Mouse (Mus musculus): ENCODE results near the gene Pttg1ip.

Gene Pttg1ip

DNA sequence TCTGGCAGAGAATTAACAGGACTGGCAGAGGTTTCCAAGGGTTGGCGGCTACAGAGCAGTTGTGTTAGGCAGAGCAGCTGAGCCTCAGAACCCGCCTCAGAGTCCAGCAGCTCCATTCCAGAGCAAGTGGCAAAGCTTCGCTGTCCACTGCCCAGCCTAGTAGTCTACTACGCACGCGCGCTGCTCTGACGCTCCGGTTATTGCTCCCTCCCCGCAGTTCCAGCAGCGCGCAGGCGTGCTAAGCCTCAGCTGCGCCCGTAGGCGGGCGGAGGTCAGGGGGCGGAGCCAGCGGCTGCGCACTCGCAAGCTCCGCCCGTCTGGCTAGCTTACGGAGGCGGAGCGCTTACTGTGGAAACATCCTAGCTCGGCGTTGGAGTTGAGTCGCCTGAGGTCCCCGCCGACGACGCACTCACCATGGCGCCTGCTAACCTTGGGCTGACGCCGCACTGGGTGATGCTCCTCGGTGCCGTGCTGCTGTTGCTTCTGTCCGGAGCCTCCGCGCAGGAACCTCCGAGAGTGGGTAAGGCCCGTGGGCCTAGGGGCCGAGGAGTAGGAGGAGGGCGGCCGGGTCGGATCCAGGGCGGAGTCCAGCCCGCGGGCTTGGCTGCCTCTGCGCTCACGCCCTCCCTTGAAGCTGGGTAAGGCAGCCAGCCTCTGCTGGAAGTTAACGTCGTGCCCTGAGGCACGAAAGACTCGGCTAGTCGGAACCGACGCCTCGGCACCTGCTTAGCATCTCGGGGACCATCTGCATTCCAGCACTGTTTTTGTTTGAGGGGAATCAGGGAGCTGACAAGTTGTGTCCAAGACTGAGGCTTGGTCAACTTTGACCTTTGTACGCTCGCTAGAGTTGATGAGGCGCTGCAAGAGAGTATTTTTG, at the start of gene Pttg1ip:
Pttg1ip (plus strand) TSS at position 313 of the 877 bp plus-strand sequence.
- DNase-seq = peak; percentile 96

DNA sequence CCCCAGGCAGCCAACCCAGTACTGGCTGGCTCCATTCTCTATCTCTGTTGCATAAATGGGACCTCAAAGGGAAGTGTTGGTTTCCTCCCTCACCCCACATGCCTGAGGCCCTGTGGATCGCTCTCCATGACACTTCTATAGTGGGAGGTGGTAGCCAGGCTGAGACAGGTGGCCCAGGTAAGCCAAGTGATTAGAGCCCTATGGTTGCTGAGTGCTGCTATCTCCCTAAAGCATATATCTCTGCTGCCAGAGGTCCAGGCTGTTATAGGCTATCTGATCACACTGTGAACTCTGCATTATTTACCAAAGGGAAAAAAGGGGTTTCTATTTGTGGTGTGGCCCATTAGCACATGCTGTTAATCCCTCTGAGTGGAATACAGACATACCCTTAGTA, 49.5 kb upstream of the Pttg1ip start:
- no peak for DNase-seq

DNA sequence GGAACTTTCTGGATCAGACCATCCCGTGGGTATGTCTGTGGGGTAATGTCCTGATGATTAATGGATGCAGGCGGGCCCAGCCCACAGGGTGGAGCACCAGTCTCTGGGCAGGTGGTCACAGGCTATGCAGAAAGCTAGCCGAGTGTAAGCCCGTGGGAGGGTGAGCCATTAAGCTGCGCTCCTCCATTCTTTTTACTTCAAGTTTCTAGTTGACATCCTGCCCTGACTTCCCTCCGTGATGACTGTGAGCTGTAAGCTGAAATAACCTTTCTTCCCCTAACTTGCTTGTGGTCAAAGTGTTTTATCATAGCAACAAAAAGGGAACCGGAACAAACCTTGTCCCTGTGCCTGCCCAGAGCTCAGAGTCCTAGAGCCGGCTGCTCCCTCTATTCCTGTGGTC, 44.8 kb upstream of the Pttg1ip start:
- DNase-seq = no peak

DNA sequence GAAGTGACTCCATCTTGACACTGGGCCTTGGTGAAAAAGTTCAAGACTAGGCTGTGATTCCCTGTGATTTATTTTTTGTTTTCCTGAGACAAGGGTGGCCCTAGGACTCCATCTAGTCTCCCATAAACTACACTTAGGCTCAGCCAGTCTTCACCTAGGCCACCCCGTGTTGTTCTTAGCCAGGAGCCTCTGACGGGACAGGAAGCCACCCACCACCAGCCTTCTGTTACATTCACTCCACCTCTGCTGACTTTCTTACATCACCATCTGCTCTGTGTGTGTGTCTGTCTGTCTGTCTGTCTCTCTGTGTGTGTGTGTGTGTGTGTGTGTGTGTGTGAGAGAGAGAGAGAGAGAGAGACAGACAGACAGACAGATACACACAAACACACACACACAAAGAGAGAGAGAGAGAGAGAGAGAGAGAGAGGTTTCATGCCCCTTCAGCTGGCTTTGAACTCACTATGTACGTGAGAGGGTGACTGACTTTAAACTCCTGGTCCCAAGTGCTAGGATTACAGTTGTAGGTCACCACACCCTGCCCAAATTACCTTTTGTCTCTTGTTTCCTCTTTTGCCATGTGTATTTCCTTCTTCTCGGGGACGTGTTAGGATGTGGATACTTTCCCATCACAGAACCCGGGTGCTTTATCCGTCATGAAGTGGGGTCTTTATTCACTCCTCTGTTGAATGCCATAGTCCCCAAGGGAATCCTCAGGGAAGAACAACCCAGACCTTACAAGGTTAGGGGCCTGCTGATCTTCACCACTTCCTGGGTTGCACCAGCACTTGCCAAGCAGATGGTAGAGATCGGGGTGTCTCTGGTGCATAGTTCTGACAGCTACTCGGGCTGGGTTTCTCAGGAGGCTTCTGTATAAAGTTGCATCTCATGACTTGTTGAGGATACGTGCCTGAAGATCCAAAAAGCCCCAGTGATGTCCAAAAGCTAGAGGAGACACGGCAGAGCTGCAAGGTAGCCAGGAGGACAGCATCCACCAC, 44.0 kb upstream of the Pttg1ip start:
- no peak for DNase-seq

DNA sequence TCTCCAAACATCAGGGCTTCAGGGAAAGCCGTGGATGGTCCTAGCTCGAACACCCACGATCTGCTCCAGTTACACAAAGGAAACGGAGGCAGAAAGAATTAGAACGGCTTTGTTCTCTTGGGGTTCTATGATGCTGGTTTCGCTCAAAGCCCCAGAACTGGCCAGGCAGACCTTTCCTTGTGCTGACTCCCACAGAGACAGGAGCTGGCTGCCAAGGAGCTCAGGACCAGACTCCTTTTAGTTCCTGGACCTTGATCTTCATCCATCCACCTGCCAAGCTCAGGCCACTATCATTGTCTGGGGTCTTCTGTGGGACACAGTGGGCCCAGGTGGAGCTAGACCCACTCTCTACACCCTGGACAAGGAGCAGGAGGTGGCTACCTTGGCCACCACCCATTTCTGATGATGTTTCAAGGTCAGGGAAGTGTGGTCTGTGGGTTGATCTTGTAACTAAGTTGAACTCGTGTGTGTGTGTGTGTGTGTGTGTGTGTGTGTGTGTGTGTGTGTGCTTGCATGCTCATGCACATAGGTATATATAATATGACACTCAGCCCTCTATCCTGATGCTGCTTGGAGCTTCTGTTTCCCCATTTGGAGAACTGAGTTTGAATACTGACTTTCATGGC, 42.1 kb upstream of the Pttg1ip start:
- DNase-seq = no peak

DNA sequence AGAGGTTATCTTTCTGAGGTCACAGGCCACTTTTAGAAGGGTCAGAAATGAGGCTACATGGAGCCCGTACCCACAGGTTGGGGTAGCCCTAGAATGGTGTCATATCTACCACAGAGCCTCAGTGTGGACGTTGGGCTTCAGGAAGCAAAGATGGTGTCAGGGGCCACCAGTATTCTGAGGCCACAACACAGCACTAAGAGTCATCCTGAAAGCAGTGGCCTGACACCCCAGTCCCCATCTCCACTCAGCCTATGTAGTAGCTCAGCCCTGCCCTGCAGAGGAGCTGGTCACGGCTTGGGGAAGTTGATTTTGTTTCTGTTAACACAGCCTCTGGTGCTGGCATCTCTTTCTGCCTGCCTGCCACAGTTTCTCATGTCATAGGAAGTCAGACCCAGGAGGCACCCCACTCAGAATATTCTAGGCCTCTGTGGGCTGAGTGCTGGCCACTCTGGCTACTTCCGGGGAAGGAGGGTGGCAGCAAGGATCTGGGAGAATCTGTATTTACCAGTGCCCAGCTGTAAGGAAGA, 40.9 kb upstream of the Pttg1ip start:
- DNase-seq = no peak

DNA sequence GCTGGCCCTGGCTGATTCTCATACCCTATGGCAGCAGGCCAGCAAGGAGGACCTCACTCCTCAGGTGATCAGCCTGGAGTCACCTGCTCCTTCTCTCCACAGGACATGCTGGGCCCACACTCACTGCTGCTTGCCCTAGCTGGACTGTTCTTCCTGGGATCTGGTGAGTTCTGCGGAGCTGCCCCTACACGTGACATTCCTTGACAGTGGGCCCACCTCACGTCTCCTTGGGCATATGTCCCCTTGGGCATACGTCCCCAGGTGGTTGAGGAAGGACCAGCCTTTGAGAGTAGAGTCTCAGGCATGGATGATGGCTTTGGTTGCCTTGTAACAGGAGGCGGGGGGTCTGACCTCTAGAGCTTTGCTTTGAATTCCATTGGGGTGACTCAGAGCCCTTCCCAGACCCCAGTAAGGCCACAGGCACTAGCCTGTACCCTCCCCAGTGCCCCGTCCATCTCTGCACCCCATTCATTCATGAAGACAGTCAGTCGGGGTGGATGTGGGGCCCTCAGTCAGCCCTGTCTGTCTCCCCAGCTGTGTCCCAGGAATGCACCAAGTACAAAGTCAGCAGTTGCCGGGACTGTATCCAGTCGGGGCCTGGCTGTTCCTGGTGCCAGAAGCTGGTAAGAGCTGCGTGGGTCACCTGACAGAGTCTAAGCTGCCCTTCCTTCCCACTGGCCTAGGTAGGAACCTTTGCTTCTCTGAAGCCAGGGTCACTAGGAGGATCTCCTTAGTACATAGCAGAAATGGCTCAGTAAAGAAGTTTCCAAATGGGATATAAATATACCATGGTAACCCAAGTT, 39.5 kb upstream of the Pttg1ip start:
- DNase-seq = no peak

DNA sequence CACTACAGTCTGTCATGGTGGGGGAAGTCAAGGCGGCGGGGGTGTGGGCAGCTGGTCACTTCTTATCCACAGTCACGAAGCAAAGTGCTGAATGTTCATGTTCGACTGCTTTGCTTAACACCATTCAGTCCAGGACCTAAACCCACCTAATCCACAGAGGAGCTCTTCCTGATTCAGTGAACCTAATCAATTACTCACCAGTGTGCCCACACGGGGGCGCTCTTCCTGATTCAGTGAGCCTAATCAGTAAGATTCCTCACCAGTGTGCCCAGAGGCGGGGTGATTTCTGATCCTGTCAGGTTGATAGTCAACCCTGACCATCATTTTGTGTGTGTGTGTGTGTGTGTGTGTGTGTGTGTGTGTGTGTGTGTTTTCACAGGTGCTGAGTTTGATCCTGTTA, 38.3 kb upstream of the Pttg1ip start:
- no peak for DNase-seq

DNA sequence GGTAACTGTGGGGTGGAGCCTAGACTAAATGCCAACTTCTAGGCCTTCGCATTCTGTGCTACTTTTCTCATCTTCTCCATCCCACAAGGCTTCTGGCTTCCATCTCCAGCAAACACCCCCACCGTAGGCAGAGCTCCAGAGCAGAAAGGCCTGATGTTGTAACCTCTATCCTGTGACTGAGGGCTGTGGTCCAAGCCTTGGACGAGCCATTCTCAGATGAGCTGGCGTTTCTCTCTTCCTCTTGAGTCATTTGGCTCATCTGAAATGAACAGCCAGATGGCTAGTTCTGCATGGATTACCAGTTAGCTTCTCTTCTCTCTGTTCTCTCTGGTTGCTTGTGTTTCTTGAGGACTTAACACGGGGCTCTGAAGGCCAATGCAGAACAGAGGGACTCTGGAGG, 36.6 kb upstream of the Pttg1ip start:
- peak; percentile 68 for DNase-seq

DNA sequence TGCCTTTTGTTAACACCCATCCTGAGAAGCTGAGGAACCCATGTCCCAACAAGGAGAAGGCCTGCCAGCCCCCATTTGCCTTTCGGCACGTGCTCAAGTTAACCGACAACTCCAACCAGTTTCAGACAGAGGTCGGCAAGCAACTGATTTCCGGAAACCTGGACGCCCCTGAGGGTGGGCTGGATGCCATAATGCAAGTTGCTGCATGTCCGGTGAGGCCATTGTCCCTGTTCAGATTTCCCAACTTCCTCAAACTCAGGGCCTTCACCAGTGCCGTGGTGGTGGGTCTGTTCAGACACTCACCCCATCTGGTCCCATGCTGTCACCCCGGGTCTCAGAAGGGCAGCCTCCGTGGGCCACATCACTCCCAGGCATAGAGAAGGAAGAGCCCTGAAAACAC, 32.9 kb upstream of the Pttg1ip start:
- DNase-seq = no peak

DNA sequence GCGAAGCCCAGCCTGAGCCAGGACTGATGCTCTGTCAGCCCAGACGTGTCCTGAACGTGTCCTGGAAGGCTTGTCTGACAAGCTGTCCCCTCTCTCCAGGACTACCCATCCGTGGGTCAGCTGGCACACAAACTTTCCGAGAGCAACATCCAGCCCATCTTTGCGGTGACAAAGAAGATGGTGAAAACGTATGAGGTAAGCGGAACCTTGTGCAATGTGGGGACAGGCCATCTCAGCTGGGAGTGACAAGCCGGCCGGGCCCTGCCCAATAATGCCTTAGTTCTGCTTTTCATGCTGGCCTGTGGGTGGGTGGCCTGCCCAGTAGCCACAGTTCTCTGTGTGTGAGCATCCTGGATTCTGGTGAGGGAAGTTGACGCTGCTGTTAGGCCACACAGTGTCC, 30.6 kb upstream of the Pttg1ip start:
- DNase-seq = no peak

DNA sequence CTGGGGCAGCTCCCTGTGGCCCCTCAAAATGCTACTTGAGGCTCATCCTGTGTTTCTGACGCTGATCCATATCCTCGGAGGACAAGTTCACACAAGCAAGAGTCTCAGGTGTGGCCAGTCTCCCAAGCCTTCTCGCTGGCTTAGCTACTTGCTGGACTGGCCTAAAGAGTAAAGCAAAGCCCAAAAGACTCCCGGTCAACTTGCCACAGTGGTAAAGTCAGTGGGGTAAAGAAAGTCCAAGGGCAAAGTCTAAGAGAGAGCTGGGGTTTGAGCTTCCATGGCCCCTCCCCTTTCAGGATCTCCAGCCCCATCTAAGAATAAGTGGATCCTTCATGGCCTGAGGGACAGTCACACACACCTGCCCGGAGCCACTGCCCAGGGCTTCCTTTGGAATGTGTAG, 29.4 kb upstream of the Pttg1ip start:
- no peak for DNase-seq

DNA sequence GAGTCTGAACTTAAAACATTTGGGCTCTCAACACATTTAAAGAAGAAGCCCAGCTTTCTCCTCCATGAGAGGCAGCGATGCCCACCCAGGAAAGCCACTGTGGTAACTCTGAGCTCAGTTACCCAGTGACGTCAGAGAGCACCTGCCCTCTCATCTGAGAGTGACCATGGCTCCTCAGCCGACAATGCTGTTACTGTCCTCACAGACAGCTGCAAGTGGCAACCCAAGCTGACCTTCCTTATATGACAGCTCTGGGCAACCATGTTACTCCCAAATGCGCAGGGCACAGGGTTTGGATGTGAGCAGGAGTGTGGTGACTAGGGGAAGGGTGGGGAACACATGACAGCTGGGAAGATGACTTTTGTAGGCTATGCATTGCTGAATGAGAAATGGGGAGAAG, 28.2 kb upstream of the Pttg1ip start:
- no peak for DNase-seq

DNA sequence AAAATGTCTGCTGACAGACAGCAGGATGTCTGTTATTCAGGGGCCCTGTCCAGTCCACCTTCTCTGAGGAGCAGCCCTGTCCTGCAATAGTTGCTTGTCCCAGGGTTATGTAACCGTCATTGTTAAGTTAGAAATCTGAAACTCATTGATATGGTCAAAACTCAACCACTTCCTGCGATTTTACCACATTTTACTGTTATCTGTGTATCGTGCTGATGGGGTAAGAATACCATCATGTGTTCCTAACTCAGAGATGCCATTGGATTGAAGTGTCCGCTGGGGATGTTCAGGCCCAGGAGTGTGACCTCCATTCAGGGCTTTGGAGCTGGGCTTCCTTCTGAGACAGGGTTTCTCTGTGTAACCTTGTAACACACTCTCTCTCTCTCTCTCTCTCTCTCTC, 26.6 kb upstream of the Pttg1ip start:
- DNase-seq = no peak

DNA sequence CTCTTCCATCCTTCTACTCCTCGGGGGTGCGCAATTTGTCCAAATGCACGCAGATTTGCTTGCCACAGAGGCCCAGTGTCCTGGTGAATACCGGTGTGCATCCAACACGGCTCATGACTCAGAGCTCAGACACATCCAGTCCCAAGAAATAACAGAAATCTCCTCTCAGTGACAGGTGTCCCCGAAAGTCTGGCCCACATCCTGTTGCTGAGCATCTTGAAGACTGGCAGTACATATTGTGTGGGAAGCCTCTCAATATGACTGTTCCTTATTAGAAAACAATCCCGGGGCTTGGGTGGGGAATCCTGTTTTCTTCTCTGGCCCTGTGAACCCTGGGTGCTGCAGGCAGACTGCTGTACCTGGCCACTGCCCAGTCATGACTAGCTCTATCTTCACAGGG, 24.9 kb upstream of the Pttg1ip start:
- DNase-seq = no peak

DNA sequence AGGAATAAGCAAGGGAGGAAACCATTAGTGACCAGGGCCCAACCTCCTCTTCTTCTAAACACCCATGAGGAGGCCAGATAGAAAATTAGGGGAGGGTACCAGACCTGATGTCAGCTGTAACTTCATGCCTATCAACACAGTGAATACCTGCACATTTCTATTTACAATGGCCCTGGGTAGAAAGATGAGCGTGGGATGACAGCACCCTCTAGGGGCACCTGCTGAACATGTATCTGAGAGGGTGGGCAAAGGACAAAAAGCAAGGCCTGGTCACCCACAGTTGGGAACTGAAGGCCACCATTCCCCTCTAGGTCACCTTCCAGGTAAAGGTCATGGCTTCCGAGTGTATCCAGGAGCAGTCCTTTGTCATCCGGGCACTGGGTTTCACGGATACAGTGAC, 23.9 kb upstream of the Pttg1ip start:
- no peak for DNase-seq

DNA sequence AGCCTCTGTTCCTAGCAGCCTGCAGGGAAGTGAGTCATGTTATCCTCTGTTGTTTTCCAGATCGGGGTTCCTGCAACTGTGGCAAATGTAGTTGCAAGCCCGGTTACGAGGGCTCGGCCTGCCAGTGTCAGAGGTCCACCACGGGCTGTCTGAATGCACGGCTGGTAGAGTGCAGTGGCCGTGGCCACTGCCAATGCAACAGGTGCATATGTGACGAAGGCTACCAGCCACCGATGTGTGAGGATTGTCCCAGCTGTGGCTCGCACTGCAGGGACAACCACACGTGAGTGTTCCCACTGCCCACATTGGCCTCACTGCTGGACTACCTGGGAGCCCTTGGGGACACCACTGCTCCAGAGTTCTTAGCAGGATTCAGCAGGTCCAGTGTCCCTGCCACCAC, 21.4 kb upstream of the Pttg1ip start:
- no peak for DNase-seq

DNA sequence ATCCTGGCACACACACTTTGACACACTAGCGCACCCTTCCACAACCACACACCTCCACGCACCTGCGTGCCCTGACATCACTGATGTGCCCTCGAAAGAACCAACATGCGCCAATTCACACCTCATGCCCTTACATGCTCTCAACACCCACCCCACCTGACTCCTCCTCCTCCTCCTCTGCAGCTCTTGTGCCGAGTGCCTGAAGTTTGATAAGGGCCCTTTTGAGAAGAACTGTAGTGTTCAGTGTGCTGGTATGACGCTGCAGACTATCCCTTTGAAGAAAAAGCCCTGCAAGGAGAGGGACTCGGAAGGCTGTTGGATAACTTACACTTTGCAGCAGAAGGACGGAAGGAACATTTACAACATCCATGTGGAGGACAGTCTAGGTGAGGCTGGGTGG, 20.7 kb upstream of the Pttg1ip start:
- no peak for DNase-seq

DNA sequence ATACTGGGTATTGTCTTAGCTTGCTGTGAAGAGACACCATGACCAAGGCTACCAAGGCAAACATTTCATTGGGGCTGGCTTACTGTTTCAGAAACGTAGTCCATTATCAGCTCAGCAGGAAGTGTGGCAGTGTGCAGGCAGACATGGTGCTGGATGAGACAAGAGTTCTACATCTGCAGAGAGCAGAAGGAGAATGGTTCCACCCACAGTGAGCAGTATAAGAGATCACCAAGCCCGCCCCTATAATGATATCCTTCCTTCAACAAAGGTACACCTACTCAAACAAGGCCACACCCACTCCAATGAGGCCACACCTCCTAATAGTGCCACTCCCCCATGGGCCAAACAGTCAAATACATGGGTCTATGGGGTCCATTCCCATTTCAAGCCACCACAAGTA, 20.0 kb upstream of the Pttg1ip start:
- no peak for DNase-seq

DNA sequence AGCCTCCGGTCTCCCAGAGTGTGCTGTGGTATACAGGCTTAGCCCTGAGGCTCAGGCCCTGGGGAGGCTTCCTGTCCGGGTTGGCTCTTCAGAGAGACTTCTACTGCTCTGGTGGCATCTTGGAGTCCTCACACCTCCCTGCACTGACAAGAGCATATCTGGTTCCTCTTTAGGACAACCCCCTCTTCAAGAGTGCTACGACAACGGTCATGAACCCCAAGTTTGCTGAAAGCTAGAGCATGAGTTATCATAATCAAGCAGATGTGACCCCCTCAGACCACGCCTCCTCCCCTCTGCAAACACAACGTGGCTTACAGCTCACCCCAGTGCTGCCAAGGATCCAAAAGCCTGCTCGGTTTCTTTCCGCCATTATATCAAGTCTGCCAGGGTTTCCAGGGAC, 16.5 kb upstream of the Pttg1ip start:
- DNase-seq = no peak

DNA sequence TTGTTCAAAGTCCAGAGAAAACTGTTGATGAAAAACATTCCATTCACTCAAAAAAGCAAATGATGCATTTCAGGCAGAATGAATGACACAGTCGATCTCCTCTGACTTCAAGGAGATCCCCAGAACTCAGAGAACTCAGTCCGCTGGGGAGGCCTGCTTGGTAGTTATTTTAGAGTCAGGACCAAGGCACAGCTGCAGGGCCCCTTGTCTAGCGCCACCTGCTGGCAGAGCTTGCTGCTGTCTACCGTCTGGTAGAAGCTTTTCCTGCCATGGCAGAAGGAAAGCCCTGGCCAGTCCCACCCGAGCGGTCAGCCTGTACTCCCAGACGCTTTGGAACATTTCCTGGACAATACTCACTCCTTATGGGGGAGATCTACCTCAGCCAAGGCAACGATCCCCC, 14.9 kb upstream of the Pttg1ip start:
- peak; percentile 82 for DNase-seq

DNA sequence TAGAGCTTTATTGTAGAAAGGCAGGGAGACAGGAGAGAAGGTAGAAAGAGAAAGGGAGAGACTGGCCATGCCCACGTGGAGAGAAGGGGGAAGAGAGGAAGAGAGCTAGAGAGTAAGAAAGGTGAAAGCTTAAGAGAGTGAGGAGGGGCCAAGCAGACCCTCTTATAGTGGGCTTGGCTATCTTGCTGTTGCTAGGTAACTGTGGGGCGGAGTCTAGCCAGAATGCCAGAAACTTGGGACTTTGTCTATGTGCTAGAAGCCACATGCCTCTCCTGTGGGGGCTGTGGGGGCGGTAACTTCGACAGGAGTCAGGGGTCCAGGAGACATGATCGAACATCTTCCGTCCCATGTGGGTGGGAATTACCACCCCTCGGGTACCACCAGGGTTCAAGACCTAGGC, 12.0 kb upstream of the Pttg1ip start:
- DNase-seq = no peak

All from cerebellum, adult 11 months (tissue).